Mouse (Mus musculus) thymus, postnatal 25 days (tissue): Measurements from ENCODE around the gene Rnf10.

Experiments
- DNase-seq: peaks from one replicate; pipeline ENCODE4 v3.0.0; 2022

Rnf10 gene

GRCm38 (mm10) chr5:115274771-115275170 is 2.1 kb upstream of the Rnf10 start:
- DNase-seq, result no peak

GRCm38 (mm10) chr5:115274353-115274752 is 1.7 kb upstream of the Rnf10 start:
- DNase-seq, result no peak

GRCm38 (mm10) chr5:115273549-115274135 is 944 bp upstream of the Rnf10 start:
- no peak for DNase-seq

- DNase-seq, result no peak
These were observed 527 bp downstream of the Rnf10 start for GRCm38 (mm10) chr5:115271931-115272811.

GRCm38 (mm10) chr5:115269969-115270368 is 2.7 kb downstream of the Rnf10 start:
- DNase-seq, result no peak

GRCm38 (mm10) chr5:115268266-115268665 is 4.4 kb downstream of the Rnf10 start:
- DNase-seq, result no peak

GRCm38 (mm10) chr5:115267469-115268045 is 5.1 kb downstream of the Rnf10 start:
- no peak for DNase-seq

- no peak for DNase-seq
These were observed 5.8 kb downstream of the Rnf10 start for GRCm38 (mm10) chr5:115266787-115267468.

- no peak for DNase-seq
These were observed 6.4 kb downstream of the Rnf10 start for GRCm38 (mm10) chr5:115266340-115266739.

- no peak for DNase-seq
These were observed 10.0 kb downstream of the Rnf10 start for GRCm38 (mm10) chr5:115262502-115263291.

GRCm38 (mm10) chr5:115261880-115262279 is 10.8 kb downstream of the Rnf10 start:
- DNase-seq, result no peak

- DNase-seq, result no peak
These were observed 11.6 kb downstream of the Rnf10 start for GRCm38 (mm10) chr5:115261141-115261540.

- no peak for DNase-seq
These were observed 12.3 kb downstream of the Rnf10 start for GRCm38 (mm10) chr5:115260356-115260755.

- no peak for DNase-seq
These were observed 15.7 kb downstream of the Rnf10 start for GRCm38 (mm10) chr5:115256909-115257546.

- no peak for DNase-seq
These were observed 17.2 kb downstream of the Rnf10 start for GRCm38 (mm10) chr5:115255472-115255871.

- no peak for DNase-seq
These were observed 32.5 kb downstream of the Rnf10 start for GRCm38 (mm10) chr5:115240191-115240590.

GRCm38 (mm10) chr5:115238729-115239195 is 33.9 kb downstream of the Rnf10 start:
- no peak for DNase-seq

- DNase-seq, result peak; percentile 92
These were observed 34.6 kb downstream of the Rnf10 start for GRCm38 (mm10) chr5:115237803-115238728.

GRCm38 (mm10) chr5:115235786-115236263 is 36.9 kb downstream of the Rnf10 start, which contains the start of gene Pop5:
Pop5 (plus strand) TSS chr5:115235836.
- DNase-seq, result peak; percentile 87

GRCm38 (mm10) chr5:115235323-115235771 is 37.4 kb downstream of the Rnf10 start:
- peak; percentile 35 for DNase-seq
